Mouse (Mus musculus): ENCODE measurements around the gene Adgrg5.

- TF ChIP-seq CTCF (IDR thresholded peaks at IDR 0.05; ENCODE audit: borderline replicate concordance, insufficient read depth, low read depth, low read length) (no peak), POLR2A (IDR thresholded peaks at IDR 0.05; ENCODE audit: borderline replicate concordance, insufficient read depth, low read length) (no peak)
Measured at GRCm38 (mm10) chr8:94875096-94875870, 48.2 kb upstream of the Adgrg5 start.
